Mouse (Mus musculus) gonadal fat pad, adult 2 months (tissue): Measurements from ENCODE around the gene Cdk12. TPM values are rescaled to one million over a fixed set of nuclear protein-coding genes. Genes with fewer than 3 reads are reported as not detected.

ENCODE experiments used
- DNase-seq: peaks from one replicate; pipeline ENCODE4 v3.0.0-alpha.2; 2012; ENCODE audit warnings: low read depth
- polyA plus RNA-seq: library from polyadenylated mRNA; depleted of rRNA; stranded (reverse); fragments of >200 nt; gene quantifications from 2 replicates; pipeline ENCODE4 v1.2.3, GENCODE M21; 2012

Gene Cdk12
- polyA plus RNA-seq, 1 experiment = 14.6 TPM

DNA sequence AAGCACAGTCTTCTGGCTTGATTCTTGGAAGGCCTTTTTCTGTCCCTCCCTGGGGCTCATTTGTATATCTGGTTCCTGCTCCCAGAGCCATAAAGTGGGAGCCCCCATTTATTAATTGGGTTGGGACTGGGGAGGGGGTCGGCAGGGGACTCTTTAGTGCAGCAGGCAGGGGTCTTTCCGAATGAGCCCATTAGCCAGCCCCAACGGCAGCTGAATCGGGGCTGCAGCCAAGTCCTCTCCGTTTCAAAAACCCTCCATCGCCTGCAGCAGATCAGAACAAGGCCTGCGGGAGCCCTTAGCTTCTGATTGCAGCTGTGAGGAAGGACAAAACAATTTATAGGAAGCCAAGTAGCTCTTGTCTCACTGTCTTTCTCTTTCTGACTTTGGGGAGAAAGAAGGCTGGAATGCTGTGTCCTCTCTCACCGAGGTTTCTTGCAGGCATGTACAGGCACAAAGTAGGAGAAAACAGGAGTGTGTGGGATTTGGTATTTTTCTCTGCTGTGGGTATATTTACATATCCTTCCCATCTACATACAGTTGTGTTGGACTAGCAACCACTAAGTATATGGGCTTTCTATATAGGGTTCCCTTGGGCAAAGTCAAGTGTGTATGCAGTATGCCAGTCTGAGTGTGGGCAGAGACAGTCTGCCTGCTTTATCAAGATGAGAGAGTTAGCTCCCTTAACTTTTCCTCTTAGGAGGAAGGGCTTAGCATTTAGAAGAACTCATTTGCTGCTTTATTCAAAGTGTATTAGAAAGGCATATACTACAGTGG lies 58.0 kb downstream of the Cdk12 start:
- DNase-seq = no peak

DNA sequence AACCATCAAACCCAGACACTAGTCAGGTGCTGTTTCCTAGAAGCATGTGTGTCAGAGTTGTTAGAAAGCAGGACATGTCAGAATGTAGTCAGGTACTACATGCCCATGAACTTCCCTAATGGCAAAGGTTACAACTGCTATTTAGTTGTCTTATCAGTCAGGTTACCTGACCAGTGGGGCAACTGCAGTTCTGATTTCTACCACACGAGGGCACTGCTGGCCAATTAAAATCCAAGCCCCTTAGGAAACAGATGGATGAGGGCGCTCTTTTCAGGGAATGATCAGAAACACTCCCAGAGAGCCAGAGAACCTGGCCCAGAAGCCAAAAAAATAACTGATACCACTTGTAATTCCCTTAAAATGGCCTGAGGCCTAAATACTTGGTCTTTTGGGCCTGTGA lies 62.2 kb downstream of the Cdk12 start:
- DNase-seq = peak; percentile 17

DNA sequence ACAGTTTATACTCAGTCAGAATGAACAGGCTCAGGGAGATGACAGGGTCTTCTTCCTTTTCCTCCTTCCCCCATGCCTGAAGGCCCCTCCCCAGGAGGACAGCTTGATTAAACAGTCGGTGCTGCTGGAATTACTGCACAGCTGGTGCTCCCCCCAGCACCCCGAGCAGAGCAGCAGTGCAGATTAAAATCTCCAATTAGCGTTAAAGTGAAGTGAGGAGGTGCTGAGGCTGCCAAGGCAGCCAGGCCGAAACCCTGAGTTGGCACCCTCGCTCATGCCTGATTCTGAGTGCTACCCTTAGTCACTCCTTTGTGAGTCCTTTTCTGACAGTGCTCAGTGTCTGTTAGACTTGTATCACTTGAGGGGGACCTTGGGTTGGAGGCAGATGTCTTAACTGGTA lies 63.0 kb downstream of the Cdk12 start:
- DNase-seq = no peak

DNA sequence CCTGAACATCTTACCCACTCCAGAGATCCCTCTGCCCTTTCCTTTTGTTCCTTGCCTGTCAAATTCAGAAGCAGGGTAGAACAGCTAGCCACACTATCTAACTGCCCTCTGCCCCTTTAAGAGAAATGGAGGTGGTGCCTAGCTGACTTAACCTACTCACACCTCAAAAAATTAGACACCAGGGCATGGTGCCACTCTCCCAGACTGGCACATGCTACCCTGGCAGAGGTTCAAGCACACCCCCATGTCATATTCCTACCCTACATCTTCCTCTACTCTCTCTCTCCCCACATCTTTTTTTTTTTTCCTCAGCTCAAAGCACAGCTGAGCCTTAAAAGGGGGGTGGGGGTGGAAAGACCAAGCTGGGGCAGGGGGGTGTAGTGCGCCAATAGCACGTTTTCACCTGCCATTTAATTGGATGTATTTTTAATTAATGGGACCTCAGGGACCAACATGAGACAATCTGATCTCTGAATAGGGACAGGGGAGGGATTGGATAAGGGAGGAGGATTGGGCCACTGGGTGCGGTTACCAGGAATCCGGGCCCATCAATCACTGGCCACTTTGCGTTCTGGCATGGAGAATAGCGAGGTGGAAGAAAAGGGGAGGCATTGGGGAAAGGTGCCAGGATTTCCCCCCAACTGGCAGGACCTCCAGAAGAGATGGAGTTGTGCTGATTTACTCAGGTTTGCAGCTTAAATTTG lies 64.0 kb downstream of the Cdk12 start:
- DNase-seq = no peak

DNA sequence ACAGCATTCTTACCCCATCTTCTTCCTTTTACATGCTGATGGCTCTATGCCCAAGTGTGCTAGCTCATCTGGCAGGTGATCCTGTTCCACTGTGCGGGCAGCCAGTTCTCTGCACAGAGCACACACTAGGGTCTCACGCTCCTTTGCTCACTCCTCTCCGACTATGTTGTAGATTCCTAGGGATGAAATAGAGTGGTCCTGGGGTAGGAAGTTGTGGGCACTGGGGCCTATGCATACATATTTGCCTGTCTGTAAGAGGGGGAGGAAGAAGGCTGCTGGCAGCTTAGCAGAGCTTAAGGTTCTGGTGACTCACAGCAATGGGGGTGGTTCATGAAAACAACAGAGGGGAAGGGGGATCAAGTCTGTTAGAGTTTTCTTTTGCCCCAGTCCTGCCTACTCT lies 67.2 kb downstream of the Cdk12 start:
- DNase-seq = no peak

DNA sequence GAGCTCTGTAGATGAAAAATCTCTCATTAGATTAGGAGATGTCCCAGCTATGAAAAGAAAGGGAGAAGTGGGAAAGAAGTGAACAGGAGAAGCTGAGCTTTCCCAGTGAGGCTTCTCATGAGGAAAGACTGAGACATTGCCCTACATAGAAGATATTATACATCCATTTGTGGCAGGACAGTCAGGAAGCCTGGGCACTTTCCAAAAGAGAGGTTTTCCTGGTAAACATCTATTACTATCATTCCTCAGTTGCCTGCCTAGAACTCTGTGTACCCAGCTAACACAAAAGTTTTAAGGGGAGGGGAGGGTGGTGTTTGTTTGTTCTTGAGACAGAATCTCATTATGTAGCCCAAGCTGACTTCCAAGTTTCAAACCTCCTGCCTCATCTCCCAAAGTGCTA lies 67.6 kb downstream of the Cdk12 start:
- DNase-seq = no peak

DNA sequence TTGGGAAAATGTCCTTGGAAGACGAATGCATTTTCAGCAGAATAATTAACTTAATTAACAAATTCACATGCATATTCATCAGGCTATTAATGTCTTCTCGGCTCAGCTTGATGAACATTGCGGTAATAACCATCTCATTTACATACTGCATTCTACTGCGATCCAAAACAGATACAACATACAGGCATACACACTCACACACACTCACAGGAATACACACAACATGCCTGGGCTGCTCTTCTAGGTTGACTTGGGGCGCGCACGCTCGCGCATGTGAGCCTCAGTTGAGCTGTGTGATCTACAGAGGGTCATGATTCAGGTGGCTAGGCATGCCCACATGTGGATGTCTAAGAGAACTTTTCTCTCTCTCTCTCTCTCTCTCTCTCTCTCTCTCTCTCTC lies 80.9 kb downstream of the Cdk12 start:
- DNase-seq = no peak

DNA sequence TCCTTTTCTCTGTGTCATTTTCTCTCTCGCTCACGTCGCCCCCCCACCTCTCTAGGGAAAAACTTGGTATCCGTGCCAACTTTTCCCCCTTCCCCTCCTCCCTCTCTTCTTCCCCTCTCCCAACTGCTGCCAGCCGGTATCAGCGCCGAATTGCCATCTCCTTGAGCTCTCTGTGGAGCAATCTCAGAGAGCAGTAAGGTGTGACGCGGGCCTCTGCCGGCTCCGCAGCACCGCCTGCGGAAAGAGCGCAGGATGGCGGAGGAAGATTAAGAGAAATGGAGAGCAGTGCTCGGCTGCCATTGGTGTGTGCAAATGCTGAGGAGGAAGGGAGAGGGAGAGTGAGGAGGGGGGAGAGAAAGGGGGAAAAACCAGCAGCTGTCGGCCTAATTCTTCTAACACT lies 81.4 kb downstream of the Cdk12 start:
- no peak for DNase-seq

DNA sequence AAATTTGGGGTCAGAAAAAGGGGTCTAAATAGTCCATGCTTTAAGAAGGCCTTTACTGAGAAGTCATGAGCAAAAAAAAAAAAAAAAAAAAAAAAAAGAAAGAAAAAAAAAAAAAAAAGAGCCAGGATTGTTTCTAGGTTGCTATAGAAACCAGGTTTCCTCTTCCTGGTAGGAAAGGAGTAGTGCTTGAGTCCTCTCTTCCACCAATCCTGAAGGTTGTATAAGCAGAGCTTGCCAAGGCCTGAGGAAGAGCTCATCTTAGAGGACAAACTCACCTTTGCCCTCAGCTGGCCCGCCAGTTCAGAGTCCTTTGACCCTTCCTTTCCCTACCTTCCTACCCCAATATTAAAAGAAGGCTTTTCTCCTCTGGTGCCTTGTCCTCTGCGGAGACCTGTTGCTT lies 82.5 kb downstream of the Cdk12 start:
- no peak for DNase-seq

DNA sequence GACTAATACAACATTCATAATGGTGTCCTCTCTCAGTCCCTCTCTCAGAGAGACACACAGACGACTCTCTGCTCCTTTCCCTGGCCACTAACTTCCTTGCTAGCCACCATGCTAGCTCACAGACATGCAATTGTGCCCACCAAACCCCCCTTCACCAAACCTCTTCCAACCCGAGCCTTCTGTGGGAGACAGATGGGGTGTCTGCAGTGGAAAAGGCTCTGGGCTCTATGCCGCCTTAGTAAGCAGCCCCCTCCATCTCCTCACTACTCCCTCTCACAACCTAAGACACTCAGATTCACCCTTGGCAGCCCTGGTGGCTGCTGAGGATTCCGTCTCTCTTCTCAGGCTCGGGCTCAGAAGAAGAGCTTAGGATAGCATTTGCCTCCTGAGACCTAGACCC lies 84.7 kb downstream of the Cdk12 start:
- DNase-seq = no peak

DNA sequence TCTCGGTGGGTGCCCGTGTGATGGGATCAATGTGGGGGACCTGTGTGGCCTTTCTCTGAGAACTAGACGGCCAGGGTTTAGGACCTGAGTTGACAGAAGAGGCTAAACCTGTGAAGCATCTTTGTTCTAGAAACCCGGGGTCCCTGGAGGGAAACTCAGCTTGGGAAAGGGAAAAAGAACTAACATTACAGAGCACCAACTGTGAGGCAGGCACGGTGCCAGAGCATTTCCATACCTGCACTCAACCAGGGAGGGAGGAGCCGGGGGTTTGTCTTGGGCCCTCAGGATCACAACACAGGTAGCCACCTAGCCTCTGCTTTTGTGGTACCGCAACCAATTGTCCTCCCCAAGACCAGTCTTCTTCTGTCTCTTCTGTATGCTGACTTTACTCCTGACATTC lies 85.1 kb downstream of the Cdk12 start:
- no peak for DNase-seq

DNA sequence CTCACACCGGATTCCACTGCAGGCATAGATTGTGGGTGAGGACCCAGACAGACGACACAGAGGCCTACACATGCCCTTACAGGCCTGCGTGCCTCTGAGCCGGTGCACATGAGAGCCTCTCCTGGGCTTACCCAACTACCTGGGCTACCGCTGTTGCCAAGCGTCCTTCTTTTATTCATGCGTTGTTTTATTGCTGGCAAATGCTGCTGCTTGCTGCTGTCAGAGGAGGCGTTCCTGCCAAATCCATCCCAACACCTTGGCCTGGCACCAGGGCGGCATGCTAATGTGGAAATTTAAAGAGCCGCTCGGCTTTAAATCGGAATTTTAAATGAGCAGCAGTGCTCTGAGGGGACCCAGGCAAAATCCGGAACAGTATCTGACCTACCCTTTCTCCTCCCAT lies 87.0 kb downstream of the Cdk12 start:
- DNase-seq = peak; percentile 76

DNA sequence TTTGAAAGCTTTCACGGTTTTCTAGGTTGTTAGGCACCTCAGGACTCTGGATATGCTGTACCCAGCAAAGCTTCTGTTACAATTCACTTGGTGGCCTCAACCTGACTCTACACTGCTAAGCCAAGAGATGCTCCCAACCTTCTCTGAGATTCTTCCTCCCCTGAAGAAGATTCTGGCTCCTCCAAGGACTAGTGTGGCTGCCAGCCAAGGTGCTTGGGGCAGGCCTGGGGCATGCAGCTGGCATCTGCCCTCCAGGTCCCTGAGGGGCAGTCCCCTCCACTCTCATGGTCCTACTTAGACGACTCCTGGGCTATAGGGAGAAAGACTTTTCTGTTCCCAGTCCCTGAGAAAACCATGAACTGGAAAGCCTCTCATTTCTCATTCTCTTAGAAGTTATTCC lies 88.0 kb downstream of the Cdk12 start:
- DNase-seq = no peak

DNA sequence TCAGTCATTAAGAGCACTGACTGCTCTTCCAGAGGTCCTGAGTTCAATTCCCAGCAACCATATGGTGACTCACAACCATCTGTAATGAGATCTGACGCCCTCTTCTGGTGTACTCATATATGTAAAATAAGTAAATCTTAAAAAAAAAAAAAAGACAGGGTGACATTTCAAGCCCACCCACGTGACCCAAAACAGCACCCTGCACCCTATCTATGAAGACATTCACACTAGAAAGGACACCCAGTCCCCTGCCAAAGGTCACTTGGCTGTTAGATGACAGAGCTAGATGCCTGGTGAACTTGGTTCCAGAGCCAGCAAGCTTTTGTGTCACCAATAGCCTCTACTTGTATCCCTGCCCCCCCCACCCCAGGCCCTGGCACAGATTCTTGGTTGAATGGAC lies 90.2 kb downstream of the Cdk12 start:
- DNase-seq = no peak

DNA sequence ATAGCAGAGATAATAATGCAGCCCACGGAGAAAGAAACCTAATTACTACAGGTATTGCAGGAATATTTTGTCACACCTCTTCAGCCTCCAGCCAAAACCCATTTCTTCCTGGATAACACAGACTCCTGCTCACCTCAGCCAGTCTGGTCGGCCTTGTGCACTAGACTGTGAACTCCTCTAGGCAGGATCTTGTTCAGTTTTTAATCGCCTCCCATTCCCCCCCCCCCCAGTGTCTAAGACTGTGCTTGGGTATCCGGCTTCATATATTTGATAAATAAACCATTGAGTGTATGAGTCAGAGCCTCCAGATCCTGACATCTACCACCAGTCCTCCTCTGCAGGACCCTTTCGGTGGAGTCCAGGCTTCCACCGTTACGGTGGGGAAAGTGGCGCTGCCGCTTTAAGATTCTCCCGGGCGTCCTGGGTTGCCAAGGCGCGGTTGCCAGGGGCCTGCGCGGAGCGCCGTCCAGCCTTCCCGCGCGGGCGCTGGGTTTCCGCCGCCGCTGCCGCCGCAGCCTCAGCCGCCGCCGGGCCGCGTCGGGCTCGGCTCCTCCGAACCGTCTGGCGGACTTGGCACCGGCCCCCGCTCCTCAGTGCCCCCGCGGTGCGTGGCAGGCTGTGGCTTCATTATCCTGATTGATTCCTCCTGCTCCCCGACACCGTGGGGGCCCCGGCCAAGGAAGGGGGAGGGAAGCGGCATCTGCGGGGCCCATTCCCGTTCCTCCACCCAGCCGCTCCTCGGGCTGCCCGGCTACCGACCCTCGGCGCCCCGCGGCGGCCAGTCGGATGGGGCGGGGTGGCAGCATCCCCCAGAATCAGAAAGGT lies 91.5 kb downstream of the Cdk12 start:
- no peak for DNase-seq

DNA sequence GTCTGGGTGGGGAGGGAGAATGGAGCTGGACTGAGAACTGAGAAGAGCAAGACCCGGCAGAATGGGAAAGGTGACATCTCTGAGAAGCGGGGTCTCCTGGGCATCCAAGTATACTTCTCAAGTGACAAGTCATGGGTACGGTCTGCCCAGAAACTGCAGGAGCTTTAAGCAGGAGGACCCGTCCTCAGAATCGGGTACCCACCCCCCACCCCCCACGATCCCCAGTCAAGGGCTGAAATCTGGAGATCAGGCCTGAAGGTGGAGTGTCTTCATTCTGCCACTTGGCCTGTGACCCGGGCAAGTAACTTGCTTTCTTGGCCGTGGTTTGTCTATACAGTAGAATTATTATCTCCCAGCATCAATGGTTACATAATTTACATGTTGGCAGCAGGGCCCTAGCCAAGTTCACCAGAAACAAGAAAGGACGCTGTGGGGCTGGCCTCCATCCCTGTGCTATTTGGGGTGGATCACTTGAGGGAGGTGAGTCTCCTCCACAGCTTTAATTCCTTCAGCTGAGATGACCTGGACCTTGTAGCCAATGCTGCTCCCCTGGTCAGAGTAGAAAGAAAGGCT lies 92.2 kb downstream of the Cdk12 start:
- DNase-seq = peak; percentile 36

DNA sequence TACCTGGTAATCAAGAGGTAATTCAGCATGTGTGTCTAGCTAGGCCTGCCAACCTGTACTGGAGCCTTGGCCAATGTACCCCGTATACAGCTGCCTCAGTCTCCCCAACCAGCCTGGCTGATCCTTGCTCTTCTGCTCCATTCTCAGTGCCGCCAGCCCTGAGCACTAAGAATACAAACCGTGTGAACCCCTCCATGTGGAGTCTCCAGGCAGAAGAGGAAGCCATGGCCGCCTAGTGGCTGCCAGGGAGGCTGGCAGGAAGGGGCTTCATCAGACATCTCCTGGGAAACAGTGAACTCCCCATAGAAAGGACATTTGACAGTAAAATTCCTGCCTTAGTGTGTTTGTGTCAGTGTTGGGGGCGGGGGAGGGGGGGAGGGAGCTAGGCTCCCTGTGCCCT lies 93.4 kb downstream of the Cdk12 start:
- DNase-seq = no peak

DNA sequence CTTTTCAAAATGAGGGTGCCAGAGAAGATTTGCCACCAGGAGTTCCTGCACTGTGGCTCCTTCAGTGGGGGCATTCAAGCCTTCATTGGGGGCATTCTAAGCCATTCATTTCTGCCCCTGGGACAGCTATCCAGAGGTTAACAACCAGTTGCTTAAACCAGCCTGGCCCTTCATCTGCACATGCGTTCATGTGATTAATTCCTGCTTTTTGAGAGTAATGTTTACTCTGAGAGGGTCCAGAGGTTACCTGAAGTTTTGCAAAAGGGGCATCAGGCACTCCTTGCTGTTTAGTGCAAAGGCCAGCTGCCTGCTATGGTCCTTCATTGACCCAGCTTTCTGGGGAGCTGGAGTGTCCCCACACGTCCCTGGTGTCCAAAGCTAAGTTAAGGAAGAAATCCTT lies 94.1 kb downstream of the Cdk12 start:
- DNase-seq = no peak

DNA sequence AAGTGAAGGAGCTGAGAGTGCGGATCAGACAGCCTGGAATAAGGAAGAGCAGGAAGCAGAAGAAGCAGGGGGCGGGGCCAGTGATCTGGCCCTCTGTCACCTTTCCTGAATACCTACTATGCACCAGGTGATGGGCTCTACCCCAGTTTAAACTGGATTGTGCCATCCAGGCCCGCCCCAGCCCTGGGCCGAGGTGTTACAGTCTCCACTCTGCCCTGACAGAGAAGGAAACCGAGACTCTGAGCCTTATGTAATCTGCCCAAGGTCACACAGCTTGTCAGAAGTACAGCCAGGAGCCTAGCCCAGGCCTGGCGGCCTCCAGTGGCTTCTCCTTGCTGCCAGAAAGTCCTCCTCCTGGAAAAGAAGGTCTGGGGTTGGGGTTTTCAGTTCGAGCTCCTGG lies 94.9 kb downstream of the Cdk12 start:
- no peak for DNase-seq

DNA sequence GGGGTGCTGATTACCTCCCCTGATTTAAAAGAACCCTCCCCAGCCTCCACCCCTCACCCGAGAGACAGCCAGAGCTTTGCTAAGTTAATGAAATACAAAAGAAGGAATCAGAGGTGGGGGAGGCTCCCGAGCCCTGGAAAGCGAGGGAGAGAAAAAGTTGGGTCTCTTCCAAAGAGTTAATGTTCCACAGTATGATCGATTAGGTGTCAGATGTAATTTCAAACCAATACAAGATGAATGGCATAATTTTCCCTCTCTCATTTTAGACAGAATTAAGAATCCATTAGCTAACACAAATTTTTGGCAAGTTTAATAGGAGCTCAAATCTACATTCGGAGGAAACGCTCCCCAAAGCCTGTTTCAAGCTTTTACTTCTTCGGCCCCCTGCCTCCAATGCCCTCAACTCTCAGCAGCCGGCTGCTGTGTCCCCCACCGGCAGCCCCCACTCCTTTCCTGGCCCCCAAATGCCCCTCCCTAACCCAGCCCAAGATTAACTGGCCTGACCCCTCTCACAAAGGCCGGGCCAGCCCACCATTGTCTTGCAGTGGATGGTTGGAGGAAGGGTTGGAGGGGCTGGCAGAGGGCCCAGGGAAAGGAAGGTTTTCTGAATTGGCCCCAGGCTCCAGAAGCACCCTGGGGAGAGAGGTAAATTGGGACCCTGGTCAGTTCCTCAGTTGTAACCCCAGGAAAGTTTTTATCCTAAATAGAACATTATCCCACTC lies 95.8 kb downstream of the Cdk12 start:
- no peak for DNase-seq

DNA sequence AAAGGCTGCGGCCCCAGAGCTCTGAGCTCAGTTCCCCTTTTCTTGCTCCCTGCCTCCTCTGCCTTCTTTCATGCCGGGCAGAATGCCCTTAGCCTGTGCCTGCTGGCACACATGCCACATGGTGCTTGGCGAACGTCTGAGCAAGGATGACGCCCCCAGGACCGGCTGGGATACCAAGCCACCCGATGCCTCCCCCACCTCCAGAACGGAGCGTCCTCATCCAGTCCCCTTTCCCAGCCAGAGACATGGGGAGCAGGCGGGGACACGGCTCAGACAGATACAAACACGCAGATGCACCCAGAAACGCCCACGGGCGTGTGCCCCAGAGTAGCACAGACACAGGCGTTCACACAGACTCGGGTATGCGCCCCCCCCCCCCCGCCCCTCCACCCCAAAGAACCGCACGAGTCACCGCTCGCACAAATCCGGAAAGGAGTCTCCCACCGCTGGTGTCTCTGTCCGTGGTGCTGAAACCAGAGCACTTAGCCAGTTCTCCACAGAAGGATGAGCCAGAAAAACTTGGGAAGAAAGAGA lies 111.0 kb downstream of the Cdk12 start:
- DNase-seq = no peak
